Mouse (Mus musculus): Measurements from ENCODE around the gene Tead3. TPM values are rescaled to one million over a fixed set of nuclear protein-coding genes. Genes with fewer than 3 reads are reported as not detected.
A peak's percentile ranks its signal among the peaks of the same experiment; 100 is the strongest.

The Tead3 gene
- total RNA-seq (2015) (0.15 and 1.9 TPM in 2 replicates), total RNA-seq (2017) (0.04 TPM in 1 of 2 replicates, not detected in the other)

- peak; percentile 70 for ATAC-seq (replicated peaks; ENCODE audit: poor library complexity)
These were observed at the start of gene Tead3 for GRCm38 (mm10) chr17:28350466-28351352. Gene Tead3 (minus strand): TSS chr17:28350817.

- no peak for ATAC-seq (replicated peaks; ENCODE audit: poor library complexity)
These were observed 44.4 kb upstream of the Tead3 start for GRCm38 (mm10) chr17:28394994-28395393.

- ATAC-seq (replicated peaks; ENCODE audit: poor library complexity), result no peak
These were observed 43.6 kb upstream of the Tead3 start for GRCm38 (mm10) chr17:28394051-28394765.

GRCm38 (mm10) chr17:28391568-28392432, 41.2 kb upstream of the Tead3 start:
- peak; percentile 39 for ATAC-seq (replicated peaks; ENCODE audit: poor library complexity)

- no peak for ATAC-seq (replicated peaks; ENCODE audit: poor library complexity)
These were observed 37.9 kb upstream of the Tead3 start for GRCm38 (mm10) chr17:28388534-28388933.

- ATAC-seq (replicated peaks; ENCODE audit: poor library complexity), result peak; percentile 88
These were observed 35.7 kb upstream of the Tead3 start for GRCm38 (mm10) chr17:28386150-28386905.

DNA sequence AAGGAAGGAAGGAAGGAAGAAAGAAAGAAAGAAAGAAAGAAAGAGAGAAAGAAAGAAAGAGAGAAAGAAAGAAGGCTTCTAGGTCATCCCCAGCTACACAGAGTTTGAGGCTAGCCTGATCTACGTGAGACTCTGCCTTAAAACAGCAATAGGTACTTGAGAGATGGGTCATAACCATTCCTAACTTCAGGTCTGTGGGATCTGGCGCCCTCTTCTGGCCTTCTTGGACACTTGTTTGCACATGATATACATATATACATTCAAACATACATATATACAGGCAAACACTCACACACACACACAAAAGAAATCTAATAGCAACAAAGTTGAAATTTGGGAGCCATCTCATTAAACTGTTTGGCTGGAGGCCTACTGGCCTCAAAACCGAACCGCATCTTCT, 33.7 kb upstream of the Tead3 start:
- ATAC-seq (replicated peaks; ENCODE audit: poor library complexity), result no peak

GRCm38 (mm10) chr17:28380255-28380654, 29.6 kb upstream of the Tead3 start:
- no peak for ATAC-seq (replicated peaks; ENCODE audit: poor library complexity)

GRCm38 (mm10) chr17:28375592-28376061, 25.0 kb upstream of the Tead3 start:
- peak; percentile 54 for ATAC-seq (replicated peaks; ENCODE audit: poor library complexity)

- no peak for ATAC-seq (replicated peaks; ENCODE audit: poor library complexity)
These were observed 23.9 kb upstream of the Tead3 start for GRCm38 (mm10) chr17:28374494-28374893.

GRCm38 (mm10) chr17:28373821-28374220, 23.2 kb upstream of the Tead3 start:
- ATAC-seq (replicated peaks; ENCODE audit: poor library complexity), result peak; percentile 94

GRCm38 (mm10) chr17:28371941-28372340, 21.3 kb upstream of the Tead3 start:
- ATAC-seq (replicated peaks; ENCODE audit: poor library complexity), result no peak

GRCm38 (mm10) chr17:28371286-28371685, 20.7 kb upstream of the Tead3 start:
- ATAC-seq (replicated peaks; ENCODE audit: poor library complexity), result no peak

DNA sequence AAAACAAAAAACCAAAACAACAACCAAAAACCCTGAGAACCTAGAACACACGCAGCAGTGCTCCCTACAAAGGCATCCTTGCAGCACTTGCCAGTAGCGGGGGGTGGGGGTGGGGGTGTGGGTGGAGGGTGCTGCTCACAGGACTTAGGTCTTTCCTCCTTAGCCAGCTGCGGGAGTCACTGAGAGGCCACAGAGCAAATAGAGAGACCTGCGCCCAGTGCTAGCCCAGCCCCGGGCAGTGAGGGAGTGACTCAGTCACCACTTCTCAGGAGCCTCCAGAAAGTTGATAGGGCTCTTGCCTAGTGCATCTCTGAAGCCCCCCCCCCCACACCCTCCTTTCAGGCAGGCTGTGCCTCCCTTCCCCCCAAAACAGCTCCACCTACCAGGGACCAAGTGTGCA, 18.4 kb upstream of the Tead3 start:
- ATAC-seq (replicated peaks; ENCODE audit: poor library complexity), result no peak

- ATAC-seq (replicated peaks; ENCODE audit: poor library complexity), result peak; percentile 94
These were observed 17.8 kb upstream of the Tead3 start for GRCm38 (mm10) chr17:28368449-28368848.

DNA sequence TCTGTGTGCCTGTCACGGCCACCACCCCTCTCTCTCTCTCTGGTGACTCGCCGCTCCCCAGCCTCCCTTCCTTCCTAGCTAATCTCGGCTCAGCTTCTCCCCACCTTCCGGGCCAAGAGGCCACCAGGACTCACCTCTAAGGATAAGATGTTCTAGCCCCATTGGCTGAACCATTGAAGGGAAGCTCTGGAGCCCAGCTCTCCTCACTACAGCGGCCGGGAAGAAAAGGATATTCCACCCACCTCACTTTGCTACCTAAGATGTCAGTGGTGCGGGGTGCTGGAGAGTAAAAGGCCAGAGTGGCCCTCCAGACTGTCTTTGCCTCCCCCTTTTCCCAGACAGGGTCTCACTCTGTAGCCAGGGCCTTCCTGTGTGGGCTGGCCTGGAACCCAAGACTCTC, 14.5 kb upstream of the Tead3 start, which contains the start of gene Tulp1:
Gene Tulp1 (minus strand): TSS at position 101 of the 400 bp plus-strand sequence.
- no peak for ATAC-seq (replicated peaks; ENCODE audit: poor library complexity)

- no peak for ATAC-seq (replicated peaks; ENCODE audit: poor library complexity)
These were observed 12.9 kb upstream of the Tead3 start for GRCm38 (mm10) chr17:28363507-28363906.

GRCm38 (mm10) chr17:28362653-28363292, 12.2 kb upstream of the Tead3 start:
- ATAC-seq (replicated peaks; ENCODE audit: poor library complexity), result no peak

GRCm38 (mm10) chr17:28361921-28362652, 11.5 kb upstream of the Tead3 start:
- ATAC-seq (replicated peaks; ENCODE audit: poor library complexity), result no peak
